Mouse (Mus musculus) gonadal fat pad, adult 2 months (tissue): ENCODE measurements at regions not wholly inside any gene's neighbourhood (a gene's known extent, or its start where the extent isn't known, plus 50 kb on each side); places are given as distances from the start of the nearest gene placed in this dataset.

Source experiments
- DNase-seq: peaks from one replicate; pipeline ENCODE4 v3.0.0-alpha.2; 2012; ENCODE audit warnings: low read depth

DNA sequence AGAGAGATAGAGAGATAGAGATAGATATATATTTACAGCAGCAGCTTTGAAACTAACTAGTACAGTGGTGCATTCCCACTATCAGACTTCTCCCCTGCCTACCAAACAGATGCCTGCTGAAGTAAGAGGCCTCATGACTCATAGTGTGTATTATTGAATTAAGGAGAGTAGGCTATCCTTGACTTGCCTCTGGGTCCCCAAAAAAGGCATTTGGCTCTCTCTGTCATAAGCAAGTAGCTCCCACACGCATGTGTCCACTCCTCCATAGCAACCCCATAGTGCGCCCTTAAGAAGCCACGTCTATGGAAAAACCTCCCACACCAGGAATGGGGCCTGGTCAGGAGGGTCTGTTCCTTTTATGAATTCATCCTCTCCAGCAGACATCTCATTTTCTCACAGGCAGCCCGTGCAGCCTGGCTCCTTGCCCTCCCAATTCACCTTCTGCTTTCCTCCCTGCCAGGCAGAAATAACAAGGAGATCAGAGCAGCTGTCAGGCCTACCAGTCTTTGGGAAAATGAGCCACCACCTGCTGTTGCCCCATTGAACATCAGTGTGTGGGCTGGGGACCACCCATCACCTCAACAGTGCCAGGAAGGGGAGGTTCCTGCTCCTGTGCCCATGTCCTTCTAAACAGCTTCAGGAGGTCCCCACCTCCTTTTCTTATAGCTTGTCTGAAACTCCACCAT lies 208.5 kb upstream of the Mocs1 start:
- no peak for DNase-seq

DNA sequence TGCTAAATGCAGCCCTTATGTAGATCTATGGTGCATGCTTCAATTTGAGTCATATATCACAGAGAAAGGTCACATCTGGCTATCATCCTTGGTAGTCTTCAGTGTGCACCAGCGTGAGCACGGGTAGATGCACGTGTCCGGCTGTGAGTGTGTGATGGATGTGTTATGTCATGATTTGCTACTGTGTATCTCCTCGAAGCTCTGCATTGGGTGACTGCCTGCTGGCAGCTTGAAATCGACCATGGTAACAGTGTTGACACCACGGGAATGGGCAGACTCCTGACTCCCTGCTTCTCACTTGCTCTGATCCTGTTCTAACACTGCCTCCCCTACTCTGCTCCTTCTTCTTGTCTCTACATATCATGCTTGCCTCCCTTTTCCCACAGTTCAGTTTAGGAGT lies 204.9 kb upstream of the Mocs1 start:
- DNase-seq, result no peak

DNA sequence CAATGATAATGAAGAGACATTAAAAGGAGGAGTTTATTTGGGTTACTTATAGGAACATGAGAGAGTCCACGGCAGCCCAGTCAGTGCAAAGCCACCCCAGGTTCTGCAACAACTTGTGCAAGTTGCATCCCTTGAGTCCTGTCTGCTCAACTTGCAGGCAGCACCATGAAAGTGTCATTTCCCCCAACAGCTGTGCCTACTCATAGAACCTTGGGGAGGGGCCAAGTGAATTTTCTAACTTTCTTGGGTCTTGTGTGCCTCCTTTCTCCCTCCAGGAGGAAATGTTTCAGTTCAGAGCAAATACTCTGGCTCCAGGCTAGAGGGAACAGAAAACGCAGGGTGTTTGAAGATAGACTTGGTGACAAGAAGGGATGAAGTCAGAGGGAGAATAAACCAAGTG lies 204.5 kb upstream of the Mocs1 start:
- DNase-seq, result no peak

DNA sequence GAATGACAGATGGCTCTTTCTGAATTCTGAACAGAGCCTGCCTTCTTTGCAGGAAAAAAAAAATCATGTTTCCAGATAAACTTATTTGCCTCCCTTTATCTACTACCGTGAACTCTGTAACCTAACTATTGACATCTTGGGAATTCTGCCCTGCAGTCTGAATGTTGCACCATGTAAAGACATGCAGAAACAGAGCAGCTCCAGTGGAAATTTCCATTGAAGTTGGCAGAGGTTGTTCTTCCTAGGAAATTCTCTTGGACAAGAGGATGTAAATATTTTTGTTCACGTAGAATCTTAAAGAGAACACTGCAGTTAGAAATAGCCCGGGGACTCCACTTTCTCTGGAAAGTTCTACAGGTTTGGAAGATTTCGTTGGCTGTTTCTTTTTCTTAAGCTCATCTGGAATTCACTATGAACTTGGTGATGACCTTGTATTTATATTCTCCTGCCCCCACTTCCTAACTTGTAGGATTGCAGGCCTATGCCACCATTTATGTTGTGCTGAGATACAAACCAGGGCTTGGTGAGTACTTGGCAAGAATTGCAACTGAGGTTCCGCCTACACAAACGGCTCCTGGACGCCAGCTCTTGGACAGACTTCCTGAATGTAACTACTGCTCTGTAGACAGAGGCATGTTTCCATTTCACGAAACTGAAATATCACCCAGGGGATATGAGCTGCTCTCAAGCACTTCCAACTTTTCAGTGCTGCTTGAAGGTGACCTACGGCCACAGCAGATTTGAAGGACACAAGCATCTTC lies 202.7 kb upstream of the Mocs1 start:
- DNase-seq, result peak; percentile 44

DNA sequence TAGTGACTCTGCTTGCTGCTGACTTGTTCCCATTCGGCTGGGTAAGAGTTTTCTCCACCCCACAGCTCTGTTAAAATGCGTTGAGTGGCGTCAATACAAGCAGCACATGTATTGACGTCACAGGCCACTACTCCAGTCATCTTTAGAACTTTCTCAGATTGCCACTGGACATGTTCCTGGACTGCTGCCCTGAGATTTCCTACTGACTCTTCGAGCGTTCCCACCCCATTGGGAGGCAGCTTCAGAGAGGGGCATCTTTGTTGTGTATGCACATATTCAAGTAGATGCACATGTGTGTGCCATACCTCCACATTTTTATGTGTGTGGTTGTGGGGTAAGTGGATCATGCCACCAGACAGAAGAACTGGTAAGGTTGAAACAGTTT lies 202.2 kb upstream of the Mocs1 start:
- DNase-seq, result no peak

DNA sequence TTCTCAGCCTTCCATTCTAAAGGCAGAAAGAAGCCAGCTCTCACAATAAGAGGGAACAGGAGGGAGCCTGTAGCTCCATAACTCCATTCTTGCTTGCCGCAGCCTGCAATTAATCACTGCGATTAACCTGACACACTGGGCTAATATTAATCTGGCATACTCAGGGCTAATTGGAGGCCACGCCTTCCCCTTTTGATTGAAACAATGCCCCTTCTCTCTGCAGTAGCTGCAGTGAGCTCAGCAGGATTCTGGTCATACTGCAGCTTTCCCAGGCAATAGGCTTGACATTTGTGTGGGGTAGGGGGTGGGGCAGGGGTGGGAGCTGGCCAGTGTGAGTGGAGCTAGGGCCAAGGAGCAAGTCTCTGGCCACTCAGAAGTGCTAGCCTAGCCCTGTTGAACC lies 196.9 kb upstream of the Mocs1 start:
- peak; percentile 23 for DNase-seq

DNA sequence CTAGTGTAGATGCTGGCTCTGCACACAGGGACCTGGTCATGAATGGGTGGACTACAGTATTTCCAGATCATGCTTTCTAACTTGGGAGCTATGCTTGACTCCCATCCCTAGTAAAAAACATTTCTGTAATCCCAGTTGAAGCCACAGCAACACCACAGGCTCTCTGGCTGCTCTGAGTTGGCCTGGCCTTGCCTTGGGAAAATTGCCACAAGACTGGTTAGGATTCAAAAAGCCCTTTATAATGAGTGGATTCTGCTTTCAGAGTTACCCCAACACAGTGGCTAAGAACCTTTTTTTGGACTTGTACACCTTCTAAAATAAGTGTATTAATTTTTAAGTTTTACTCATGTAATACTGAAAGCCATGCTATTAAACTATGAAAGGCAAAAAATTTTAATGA lies 188.1 kb upstream of the Mocs1 start:
- no peak for DNase-seq

DNA sequence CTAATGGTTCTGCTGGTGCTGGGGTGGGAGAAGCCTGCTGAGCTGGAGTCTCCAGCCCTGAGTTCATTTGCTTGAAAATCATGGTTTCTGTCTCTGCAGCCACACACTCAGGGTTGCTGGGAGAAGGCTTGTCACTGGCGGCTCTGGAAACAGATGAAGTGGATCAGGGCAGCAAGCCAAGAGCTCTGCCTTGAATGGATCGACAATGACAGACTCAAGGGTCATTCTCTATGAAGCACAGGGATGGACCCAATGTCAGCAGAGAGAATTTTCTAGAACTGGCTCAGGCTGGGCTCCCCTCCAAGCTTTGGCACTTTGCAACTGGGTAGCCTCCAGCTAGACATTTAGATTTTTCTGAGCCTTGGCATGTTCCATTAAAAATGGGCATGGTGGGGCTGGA lies 184.7 kb upstream of the Mocs1 start:
- DNase-seq, result no peak

DNA sequence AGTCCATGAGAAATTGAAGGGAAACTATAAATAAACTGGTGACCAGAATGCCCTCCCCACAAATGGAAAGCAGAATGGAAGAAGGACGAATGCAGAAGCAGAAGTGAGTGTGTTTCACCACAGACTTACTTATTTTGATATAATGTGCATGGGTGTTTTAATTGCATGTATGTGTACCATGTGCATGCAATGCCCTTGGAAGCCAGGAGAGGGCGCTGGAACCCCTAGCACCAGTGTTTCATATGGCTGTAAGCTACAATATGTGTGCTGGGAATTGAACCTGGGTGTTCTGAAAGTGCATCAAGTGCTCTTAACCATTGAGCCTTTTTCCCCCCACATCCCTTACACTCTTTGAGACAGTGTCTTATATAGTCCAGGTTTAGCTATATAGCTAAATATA lies 183.1 kb upstream of the Mocs1 start:
- no peak for DNase-seq

DNA sequence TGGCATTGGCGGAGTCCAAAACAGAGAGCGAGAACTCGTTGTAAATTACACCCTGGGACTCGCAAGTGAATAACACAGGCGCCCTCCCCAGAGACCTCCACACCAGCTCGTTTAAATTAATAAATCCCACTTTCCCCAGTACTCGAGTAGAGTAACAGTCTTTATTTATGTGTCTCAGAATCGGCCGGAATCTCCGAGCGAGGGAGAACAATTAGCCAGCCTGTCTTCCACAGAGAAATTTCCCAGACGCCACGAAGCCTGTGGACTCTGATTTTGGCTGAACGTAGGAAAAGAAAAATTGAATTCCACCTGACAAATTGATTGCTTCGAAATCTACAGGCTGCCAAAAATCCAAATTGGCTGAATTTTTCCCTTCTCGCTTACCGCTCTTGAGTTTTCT lies 180.9 kb upstream of the Mocs1 start:
- no peak for DNase-seq

DNA sequence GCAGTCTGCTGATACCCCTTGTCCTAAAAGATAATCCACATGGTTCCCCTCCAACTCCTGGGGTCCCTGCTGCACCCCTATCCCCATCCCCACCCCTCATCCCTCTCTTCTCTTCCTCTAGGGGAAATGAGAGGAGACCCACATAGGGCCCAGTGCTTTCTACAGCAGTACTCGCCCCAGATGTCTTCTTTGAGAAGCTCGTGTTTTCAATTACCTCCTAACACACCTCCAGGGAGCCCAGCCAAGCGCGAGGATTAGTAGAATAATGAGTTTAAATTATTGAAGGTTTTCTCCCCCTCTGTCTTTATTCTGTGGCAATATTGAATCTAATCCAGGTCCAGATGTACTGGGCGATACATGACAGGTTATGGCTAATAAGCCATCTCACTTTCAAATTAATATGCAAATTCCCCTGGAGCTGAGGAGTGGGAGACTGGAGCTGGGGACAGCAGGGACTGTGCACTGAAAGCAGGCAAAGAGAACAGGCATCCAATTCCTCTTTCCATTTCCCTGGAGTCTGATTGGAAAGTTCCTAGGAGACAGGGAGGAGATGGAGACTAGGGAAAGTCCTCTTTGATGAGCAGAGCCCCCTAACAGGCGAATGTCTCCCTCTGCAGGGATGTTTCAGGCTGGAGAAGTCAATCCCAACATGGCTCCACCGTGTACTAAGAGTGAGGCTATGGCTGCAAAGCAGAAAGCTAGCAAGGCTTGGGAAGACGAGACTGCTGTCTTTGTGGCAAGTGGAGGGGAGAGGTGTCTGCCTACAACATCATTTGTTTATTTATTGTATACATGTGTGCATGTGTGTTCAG lies 177.2 kb upstream of the Mocs1 start:
- DNase-seq, result no peak

DNA sequence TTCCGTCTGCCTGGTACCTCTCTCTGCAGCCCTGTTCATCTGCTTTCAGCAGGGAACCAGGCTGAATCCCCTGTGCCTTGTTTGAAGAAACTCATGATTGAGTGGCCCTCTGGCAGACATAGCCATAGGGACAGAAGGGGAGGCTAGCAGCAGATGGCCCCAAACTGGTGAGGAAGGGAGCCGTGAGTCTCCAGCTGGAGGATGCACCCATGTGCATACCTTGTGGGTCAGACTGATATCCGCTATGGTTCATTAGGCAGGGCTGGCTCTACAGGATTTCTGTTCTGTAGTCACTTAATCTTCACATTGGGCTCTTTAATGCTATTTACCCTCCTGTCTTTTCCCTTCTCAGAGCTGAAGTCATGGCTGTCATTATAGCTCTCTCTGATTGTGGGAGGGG lies 175.9 kb upstream of the Mocs1 start:
- DNase-seq, result no peak

DNA sequence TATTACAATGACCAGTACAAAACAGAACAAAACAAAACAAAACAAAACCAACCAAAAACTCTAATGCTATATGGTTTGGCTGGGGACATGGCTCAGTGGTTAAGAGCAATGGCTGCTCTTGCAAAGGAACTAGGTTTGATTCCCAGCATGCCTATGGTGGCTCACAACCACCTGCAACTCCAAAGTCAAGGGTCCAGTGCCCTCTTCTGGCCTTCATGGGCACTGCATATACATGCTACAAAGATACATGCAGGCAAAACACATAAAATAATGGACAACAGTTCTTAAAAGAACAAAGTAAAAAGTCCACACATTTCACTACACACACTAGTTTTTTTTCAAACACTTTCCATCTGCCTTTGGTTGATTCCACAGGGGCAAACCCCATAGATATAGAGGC lies 169.7 kb upstream of the Mocs1 start:
- no peak for DNase-seq

DNA sequence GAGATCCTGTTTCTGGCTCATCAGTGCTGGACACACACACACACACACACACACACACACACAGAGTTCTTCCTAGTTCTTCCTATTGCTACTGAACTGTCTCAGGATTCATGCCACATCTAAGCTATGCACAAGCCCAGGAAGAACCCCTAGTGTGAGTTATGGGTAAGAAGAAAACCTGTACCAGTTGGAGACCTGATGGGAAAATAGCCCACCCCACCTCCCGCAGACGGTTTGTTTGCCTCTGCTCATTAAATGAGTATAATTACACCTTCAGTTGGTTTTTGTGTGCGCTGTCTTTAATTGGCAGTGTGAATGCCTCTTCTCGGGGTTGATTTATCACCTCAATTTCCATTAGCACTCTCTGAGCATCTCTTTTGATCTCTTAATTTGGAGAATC lies 165.8 kb upstream of the Mocs1 start:
- no peak for DNase-seq

DNA sequence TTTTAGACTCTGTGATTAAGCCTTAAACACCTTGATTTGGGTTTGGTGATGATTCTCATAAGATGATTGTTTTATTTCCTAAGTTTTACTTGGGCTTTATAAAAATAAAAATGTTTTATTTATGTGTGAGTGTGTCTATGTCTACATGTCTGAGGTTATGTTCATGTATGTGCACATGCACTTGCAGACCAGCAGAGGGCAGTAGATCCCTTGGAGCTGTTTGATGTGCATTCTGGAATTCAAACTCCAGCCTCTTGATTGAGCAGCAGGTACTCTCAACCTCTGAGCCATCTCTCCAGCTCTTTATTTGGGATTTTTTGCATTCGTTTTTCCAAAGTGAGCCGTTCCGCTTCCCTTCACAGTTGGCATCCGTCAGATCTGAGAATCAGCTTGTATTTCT lies 161.8 kb upstream of the Mocs1 start:
- DNase-seq, result no peak

DNA sequence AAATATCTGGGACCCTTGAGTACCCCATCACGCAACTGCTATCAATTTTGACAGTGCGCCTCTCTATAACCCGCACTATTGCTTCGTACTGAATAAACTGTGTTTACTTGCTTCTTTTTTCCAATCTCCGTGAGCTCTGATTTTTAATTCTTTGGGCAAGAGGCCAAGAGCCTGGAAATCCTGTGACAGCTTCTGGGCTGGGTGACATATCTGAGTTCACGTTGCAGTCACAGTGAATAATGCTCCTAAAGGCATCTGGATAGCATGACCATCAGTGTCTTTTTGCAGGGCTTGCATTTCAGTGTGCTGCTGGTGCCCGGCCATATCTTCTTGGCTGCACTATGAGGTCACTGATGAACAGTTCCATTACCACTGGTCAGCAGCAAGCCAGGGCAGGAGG lies 158.2 kb upstream of the Mocs1 start:
- no peak for DNase-seq

DNA sequence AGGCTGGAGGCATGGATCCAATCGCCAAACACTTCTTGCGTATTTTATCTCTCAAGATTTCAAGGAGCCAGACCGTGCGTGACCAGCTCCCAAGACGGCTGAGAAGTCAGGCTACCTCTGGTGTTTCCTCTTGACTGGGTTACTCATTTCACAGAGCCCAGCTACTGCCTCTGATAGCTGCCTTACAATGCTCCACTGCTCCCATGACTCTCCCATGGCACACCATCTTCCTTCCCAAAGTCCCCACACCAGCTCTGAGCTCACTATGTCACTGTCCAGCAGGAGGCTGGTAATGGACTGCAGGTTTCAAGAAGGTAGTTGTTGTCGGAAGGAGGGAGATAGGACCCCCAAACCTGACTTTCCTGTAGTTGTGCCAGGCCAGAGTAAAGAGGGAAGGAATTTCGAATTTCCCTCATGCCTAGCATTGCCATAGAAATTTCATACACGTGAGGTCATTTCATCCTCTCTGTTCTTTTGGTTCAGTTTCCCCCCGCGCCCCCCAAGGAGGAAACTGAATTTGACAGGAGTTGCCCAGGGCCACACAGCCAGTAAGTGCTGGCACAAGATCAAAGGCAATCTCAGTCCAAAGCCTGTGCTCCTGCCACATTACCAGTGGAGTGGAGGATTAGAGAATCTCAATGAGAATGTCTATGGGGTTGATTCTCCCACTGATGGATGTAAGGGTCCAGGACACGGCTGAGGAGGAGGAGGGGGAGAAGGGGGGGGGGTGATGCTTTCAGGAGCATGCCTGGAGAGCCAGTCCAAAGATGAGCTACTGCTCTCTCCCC lies 155.3 kb upstream of the Mocs1 start:
- no peak for DNase-seq

DNA sequence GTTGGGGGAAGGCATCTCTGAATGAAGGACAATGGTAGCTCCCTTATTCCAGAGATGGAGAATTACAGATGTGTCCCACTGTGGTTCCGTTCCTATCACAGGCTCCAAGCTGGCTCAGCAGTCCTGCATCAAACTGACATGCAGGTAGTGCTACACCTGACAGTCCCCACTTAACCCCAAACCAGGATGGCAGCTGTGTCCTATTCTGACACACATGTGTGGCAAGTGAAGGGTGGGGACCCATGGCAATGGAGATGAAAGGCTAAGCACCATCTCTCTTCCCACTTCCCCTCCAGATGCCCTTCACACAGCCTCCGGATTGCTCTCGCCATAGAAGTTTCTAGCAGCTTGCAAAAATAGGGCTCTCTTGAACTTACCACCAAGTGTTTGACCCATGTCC lies 153.2 kb upstream of the Mocs1 start:
- no peak for DNase-seq

DNA sequence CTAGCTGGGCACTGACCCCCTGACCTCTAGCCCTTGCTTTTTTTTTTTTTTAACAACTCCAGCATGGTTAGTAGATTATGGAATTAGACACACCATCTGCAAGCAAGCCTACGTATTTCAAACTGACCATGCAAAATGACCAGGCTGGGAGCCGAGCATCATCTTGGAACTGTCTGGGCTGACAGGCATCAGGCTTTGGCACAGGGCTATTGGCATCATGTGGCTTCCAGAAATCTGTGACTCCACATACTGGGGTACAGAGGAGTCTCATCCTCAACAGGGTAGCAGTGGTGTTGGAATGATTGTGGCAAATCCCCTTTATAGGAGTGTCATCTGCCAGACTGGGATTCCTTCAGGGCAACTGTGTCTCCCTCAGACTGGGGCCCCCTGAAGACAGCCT lies 152.7 kb upstream of the Mocs1 start:
- DNase-seq, result no peak

DNA sequence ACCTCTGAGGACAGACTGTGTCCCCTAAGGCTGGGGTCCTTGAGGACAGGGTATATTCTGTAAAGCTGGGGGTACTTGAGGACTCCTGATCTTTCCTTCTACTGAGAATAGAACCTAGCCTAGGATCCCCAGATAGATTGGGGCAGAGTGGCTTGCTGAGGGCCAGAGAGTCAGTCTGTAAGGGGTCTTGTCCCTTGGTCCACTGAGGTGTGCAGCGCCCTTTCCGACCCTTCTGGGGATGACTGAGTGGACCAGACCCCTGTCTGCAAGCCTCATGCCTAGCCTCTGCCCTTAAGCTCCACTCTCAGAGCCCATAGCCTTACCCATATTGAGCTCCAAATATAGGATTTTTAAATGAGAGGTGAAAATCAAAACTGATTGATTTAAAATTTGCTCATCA lies 152.2 kb upstream of the Mocs1 start:
- DNase-seq, result no peak

DNA sequence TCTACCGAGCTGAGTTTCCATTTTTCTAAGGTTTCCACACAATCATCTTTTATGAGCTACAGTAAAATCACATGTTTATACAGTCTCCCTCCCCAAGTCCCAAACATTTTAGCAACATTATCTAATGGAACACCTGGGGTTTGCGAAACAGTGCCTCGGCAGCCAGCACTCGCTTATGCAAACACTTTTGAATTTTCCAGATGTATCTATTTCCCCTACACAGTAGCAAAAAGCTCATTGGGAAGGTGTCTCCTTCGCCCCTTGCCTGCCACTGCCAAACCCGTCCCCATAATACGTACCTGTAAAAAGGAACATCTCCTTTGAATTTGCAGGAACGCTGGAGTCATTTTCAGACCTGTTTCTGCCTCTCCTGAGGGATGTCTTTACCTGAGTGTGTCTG lies 149.6 kb upstream of the Mocs1 start:
- no peak for DNase-seq
